Mouse (Mus musculus) lung, postnatal 0 days (tissue): ENCODE results near the gene Abca1.

ENCODE experiments used
- CTCF ChIP-seq: IDR thresholded peaks from 2 replicates; pipeline ENCODE4 v1.5.1; 2016; ENCODE audit warnings: antibody characterized with exemption, mild to moderate bottlenecking
- EP300 ChIP-seq: IDR thresholded peaks from 2 replicates; pipeline ENCODE4 v1.6.1; 2016; ENCODE audit warnings: antibody characterized with exemption, mild to moderate bottlenecking, control low read depth

GRCm38 (mm10) chr4:52989248-52989647 lies 170.4 kb downstream of the Abca1 start, which contains the start of gene Nipsnap3a:
- TF ChIP-seq CTCF, result no peak
- no peak for TF ChIP-seq EP300
